Mouse (Mus musculus) C2C12 (cell line): ENCODE results near the gene Parp2.

Experiments
- FOSL1 ChIP-seq: IDR thresholded peaks from one replicate; pipeline ENCODE4 v1.8.0; 2011; ENCODE audit warnings: mild to moderate bottlenecking, low read length; ENCODE audit not compliant: poor library complexity, insufficient read depth, severe bottlenecking
- MYOD1 ChIP-seq: IDR thresholded peaks from one replicate; pipeline ENCODE4 v1.6.1; 2011; ENCODE audit warnings: low read depth; ENCODE audit not compliant: control insufficient read depth, insufficient read length

- TF ChIP-seq MYOD1: no peak
- TF ChIP-seq FOSL1: no peak
Observed at GRCm38 (mm10) chr14:50798512-50798911, 9.1 kb upstream of the Parp2 start.
